14 mouse cellular contexts compared by ENCODE assay signal in genomic region chr4:95862276-95862675, GRCm38 (mm10).
DNase-seq lines count a peak whose midpoint lies in the region; ATAC-seq and TF ChIP-seq lines count a peak whose summit lies in the region.
"Had no signal": no experiment of that assay in that cellular context is flagged by ENCODE, and none has a peak within 500 bp of the region (broad histone marks: within the 10 kb centered on the region; RNA-seq: fewer than 3 reads in every experiment).

No protein-coding gene starts in this region.

- intact Hi-C loops in heart, postnatal 25 days (cut with DNase I), result no loop called here

- ATAC-seq in lung, postnatal 0 days, result peak; percentile 27; the same call in 1 of the 2 replicates
- ATAC-seq in forebrain, embryonic 16.5 days, result peak; percentile 37; the same call in 1 of the 2 replicates
- peak; percentile 39 for ATAC-seq in limb, embryonic 13.5 days (ENCODE audit: low FRiP score, low read depth)
- ATAC-seq: inflammation-experienced regulatory T-cells, adult 6 months had no signal

- H3K4me2 ChIP-seq in lung, postnatal 0 days (replicated peaks; ENCODE audit: low read depth, low read length), result no peak overlapping the region
- no peak overlapping the region for H3K4me2 ChIP-seq in forebrain, embryonic 16.5 days (ENCODE audit: low read length)
- H3K4me2 ChIP-seq in limb, embryonic 13.5 days (replicated peaks), result no peak overlapping the region
- H3K4me2 ChIP-seq: lung, embryonic 15.5 days; neural tube, embryonic 15.5 days had no signal

- 67% methylated on average over 7 of the region's 7 CpGs for WGBS in heart, embryonic 10.5 days
- 49% methylated on average over 7 of the region's 7 CpGs for WGBS in lung, postnatal 0 days
- 53% methylated on average over 7 of the region's 7 CpGs for WGBS in forebrain, embryonic 16.5 days
- 67% methylated on average over 7 of the region's 7 CpGs for WGBS in limb, embryonic 13.5 days
- WGBS in cerebellum, adult 2 months, result 30% methylated on average over 7 of the region's 7 CpGs

- TF ChIP-seq CTCF in lung, postnatal 0 days (IDR thresholded peaks at IDR 0.05), result no peak
- TF ChIP-seq CTCF in cerebellum, adult 2 months (IDR thresholded peaks at IDR 0.05; ENCODE audit: borderline replicate concordance, insufficient read depth, low read depth, low read length), result no peak

- no peaks in the 10 kb centered on the region for H3K36me3 ChIP-seq in heart, embryonic 10.5 days
- no peaks in the 10 kb centered on the region for H3K36me3 ChIP-seq in lung, postnatal 0 days (ENCODE audit: insufficient read depth, low read length)
- no peaks in the 10 kb centered on the region for H3K36me3 ChIP-seq in forebrain, embryonic 16.5 days (ENCODE audit: control insufficient read depth, insufficient read depth)
- no peaks in the 10 kb centered on the region for H3K36me3 ChIP-seq in limb, embryonic 13.5 days
- H3K36me3 ChIP-seq: hindbrain, embryonic 10.5 days; lung, embryonic 15.5 days; midbrain, embryonic 10.5 days; neural tube, embryonic 15.5 days had no signal

- peak; percentile 61 for DNase-seq in heart, embryonic 10.5 days (ENCODE audit: low spot score)
- no peak for DNase-seq in heart, postnatal 25 days (ENCODE audit: low spot score)
- DNase-seq in lung, postnatal 0 days (ENCODE audit: low spot score), result no peak
- no peak for DNase-seq in lung, postnatal 25 days (ENCODE audit: low spot score)
- no peak for DNase-seq in cerebellum, adult 2 months
- DNase-seq: liver; thymus, postnatal 25 days had no signal

- H3K27me3 ChIP-seq in heart, embryonic 10.5 days (ENCODE audit: insufficient read depth, poor library complexity, severe bottlenecking), result no peaks in the 10 kb centered on the region
- H3K27me3 ChIP-seq in lung, postnatal 0 days (replicated peaks; ENCODE audit: insufficient read depth, low read length), result no peaks in the 10 kb centered on the region
- H3K27me3 ChIP-seq in forebrain, embryonic 16.5 days (replicated peaks; ENCODE audit: control insufficient read depth, insufficient read depth, low read length), result no peaks in the 10 kb centered on the region
- no peaks in the 10 kb centered on the region for H3K27me3 ChIP-seq in limb, embryonic 13.5 days
- no peaks in the 10 kb centered on the region; the same call in 1 of the 2 replicates for H3K27me3 ChIP-seq in cerebellum, adult 2 months (ENCODE audit: control insufficient read depth, insufficient read depth, low read length)
- H3K27me3 ChIP-seq: lung, embryonic 15.5 days; neural tube, embryonic 15.5 days had no signal

- TF ChIP-seq EP300 in lung, postnatal 0 days (IDR thresholded peaks at IDR 0.05), result no peak

- no peak overlapping the region for H3K4me3 ChIP-seq in heart, embryonic 10.5 days
- H3K4me3 ChIP-seq in lung, postnatal 0 days (ENCODE audit: low read depth, low read length), result no peak overlapping the region
- H3K4me3 ChIP-seq in forebrain, embryonic 16.5 days (replicated peaks; ENCODE audit: low read length), result no peak overlapping the region
- H3K4me3 ChIP-seq in limb, embryonic 13.5 days, result no peak overlapping the region
- H3K4me3 ChIP-seq in cerebellum, adult 2 months (replicated peaks; ENCODE audit: insufficient read depth, low read depth, low read length), result no peak overlapping the region
- H3K4me3 ChIP-seq: hindbrain, embryonic 10.5 days; lung, embryonic 15.5 days; midbrain, embryonic 10.5 days; neural tube, embryonic 15.5 days had no signal

- H3K27ac ChIP-seq in heart, embryonic 10.5 days, result no peak overlapping the region
- H3K27ac ChIP-seq in lung, postnatal 0 days (ENCODE audit: low read length), result no peak overlapping the region
- H3K27ac ChIP-seq in forebrain, embryonic 16.5 days (ENCODE audit: low read length), result no peak overlapping the region
- H3K27ac ChIP-seq in limb, embryonic 13.5 days, result no peak overlapping the region
- no peak overlapping the region for H3K27ac ChIP-seq in cerebellum, adult 2 months (ENCODE audit: insufficient read depth, low read length)
- H3K27ac ChIP-seq: hindbrain, embryonic 10.5 days; lung, embryonic 15.5 days; midbrain, embryonic 10.5 days; neural tube, embryonic 15.5 days had no signal

- no peaks in the 10 kb centered on the region for H3K9me3 ChIP-seq in heart, embryonic 10.5 days
- H3K9me3 ChIP-seq in lung, postnatal 0 days (ENCODE audit: low read length), result no peaks in the 10 kb centered on the region
- no peaks in the 10 kb centered on the region for H3K9me3 ChIP-seq in forebrain, embryonic 16.5 days (ENCODE audit: control insufficient read depth, low read length)
- H3K9me3 ChIP-seq in limb, embryonic 13.5 days, result no peaks in the 10 kb centered on the region
- H3K9me3 ChIP-seq: hindbrain, embryonic 10.5 days; lung, embryonic 15.5 days; midbrain, embryonic 10.5 days; neural tube, embryonic 15.5 days had no signal

- H3K4me1 ChIP-seq in heart, embryonic 10.5 days, result peaks cover 21% of the 10 kb centered on the region
- H3K4me1 ChIP-seq in lung, postnatal 0 days (ENCODE audit: insufficient read depth, low read depth, low read length), result peaks cover 8% of the 10 kb centered on the region; the same call in 1 of the 2 replicates
- H3K4me1 ChIP-seq in forebrain, embryonic 16.5 days (replicated peaks; ENCODE audit: control insufficient read depth, insufficient read depth, low read length), result peaks cover 15% of the 10 kb centered on the region
- H3K4me1 ChIP-seq in limb, embryonic 13.5 days, result peaks cover 35% of the 10 kb centered on the region
- H3K4me1 ChIP-seq in cerebellum, adult 2 months (ENCODE audit: control insufficient read depth, insufficient read depth, low read length), result peaks cover 3% of the 10 kb centered on the region
- H3K4me1 ChIP-seq: midbrain, embryonic 10.5 days had no signal

- TF ChIP-seq POLR2A in cerebellum, adult 2 months (IDR thresholded peaks at IDR 0.05; ENCODE audit: borderline replicate concordance, insufficient read depth, low read length), result no peak

- H3K9ac ChIP-seq in lung, postnatal 0 days (replicated peaks; ENCODE audit: low read depth), result no peak overlapping the region
- H3K9ac ChIP-seq in forebrain, embryonic 16.5 days (replicated peaks; ENCODE audit: low read depth, low read length), result no peak overlapping the region
- no peak overlapping the region for H3K9ac ChIP-seq in limb, embryonic 13.5 days
- H3K9ac ChIP-seq: lung, embryonic 15.5 days; neural tube, embryonic 15.5 days had no signal
